Mouse (Mus musculus): ENCODE results near the gene Znrf1.

- TF ChIP-seq POLR2A (IDR thresholded peaks at IDR 0.05; ENCODE audit: borderline replicate concordance, control insufficient read depth, low read depth, low read length) (no peak), CTCF (IDR thresholded peaks at IDR 0.05; ENCODE audit: control insufficient read depth, insufficient read depth, low read length) (no peak)
Measured at GRCm38 (mm10) chr8:111493176-111493575, 42.7 kb upstream of the Znrf1 start.
